Mouse (Mus musculus): Measurements from ENCODE around the gene Noto.

- no peak for TF ChIP-seq CTCF (IDR thresholded peaks at IDR 0.05; ENCODE audit: control insufficient read depth, insufficient read depth, low read length)
- no peak for TF ChIP-seq POLR2A (IDR thresholded peaks at IDR 0.05; ENCODE audit: borderline replicate concordance, control insufficient read depth, low read depth, low read length)
Measured at GRCm38 (mm10) chr6:85472542-85472941, 48.9 kb downstream of the Noto start.
